Mouse (Mus musculus) limb, embryonic 12.5 days (tissue): ENCODE results near the gene Taf1a. TPM values are rescaled to one million over a fixed set of nuclear protein-coding genes. Genes with fewer than 3 reads are reported as not detected.

ENCODE experiments used
- ATAC-seq: fragments of 200-750 bp; cut with Nextera tagmentation; 2 replicates; pipeline ENCODE4 v1.8.0; 2017; ENCODE audit warnings: low read depth, moderate TSS enrichment; ENCODE audit not compliant: insufficient number of reproducible peaks, insufficient read depth, low FRiP score, low TSS enrichment
- H3K27ac ChIP-seq: fragments of 300-500 bp; sonication (generic); 2 replicates; pipeline ENCODE4 v1.5.1; 2016; ENCODE audit warnings: mild to moderate bottlenecking, moderate library complexity
- H3K27me3 ChIP-seq: fragments of 300-500 bp; sonication (generic); 2 replicates; pipeline ENCODE4 v1.6.1; 2016; ENCODE audit warnings: mild to moderate bottlenecking, moderate library complexity
- H3K36me3 ChIP-seq: fragments of 300-500 bp; sonication (generic); 2 replicates; pipeline ENCODE4 v1.6.1; 2016; ENCODE audit warnings: mild to moderate bottlenecking, moderate library complexity
- H3K4me1 ChIP-seq: fragments of 300-500 bp; sonication (generic); replicated peaks from 2 replicates; pipeline ENCODE4 v1.6.1; 2016
- H3K4me2 ChIP-seq: fragments of 300-500 bp; sonication (generic); 2 replicates; pipeline ENCODE4 v1.6.1; 2016; ENCODE audit warnings: mild to moderate bottlenecking, moderate library complexity
- H3K4me3 ChIP-seq: fragments of 300-500 bp; sonication (generic); replicated peaks from 2 replicates; pipeline ENCODE4 v1.5.1; 2016; ENCODE audit warnings: mild to moderate bottlenecking
- H3K9ac ChIP-seq: fragments of 300-500 bp; sonication (generic); replicated peaks from 2 replicates; pipeline ENCODE4 v1.6.1; 2016; ENCODE audit warnings: mild to moderate bottlenecking, moderate library complexity
- H3K9me3 ChIP-seq: fragments of 300-500 bp; sonication (generic); 2 replicates; pipeline ENCODE4 v1.6.1; 2016; ENCODE audit warnings: mild to moderate bottlenecking, moderate library complexity
- WGBS: fragments of 180-500 bp; shearing (Covaris S2); methylation state at CpG from one replicate; pipeline ENCODE4 v1.1.7; 2016; 5-methylcytosine and 5-hydroxymethylcytosine counted together
- polyA plus RNA-seq: library from polyadenylated mRNA; unstranded; fragments of >200 nt; fragmentation: Nextera tagmentation; extraction: Ambion mirVana; gene quantifications from 2 replicates; pipeline ENCODE4 v1.2.1, GENCODE M21; 2016

The Taf1a gene
- polyA plus RNA-seq, 1 experiment from 2014 or later, result 22.4 TPM

GRCm38 (mm10) chr1:183414081-183414727 is 25.4 kb downstream of the Taf1a start:
- H3K27me3 ChIP-seq, result no peaks in the 10 kb centered on the region
- no peak overlapping the region for H3K27ac ChIP-seq
- H3K36me3 ChIP-seq, result peaks cover 30% of the 10 kb centered on the region
- H3K4me3 ChIP-seq, result no peak overlapping the region
- 0 out of 2 replicates have a peak, but pooled peaks cover 5% of the 10 kb centered on the region for H3K9me3 ChIP-seq
- no peak for ATAC-seq
- H3K9ac ChIP-seq, result no peak overlapping the region
- 92% methylated on average over 15 of the region's 15 CpGs for WGBS
- no peaks in the 10 kb centered on the region for H3K4me1 ChIP-seq
- no peak overlapping the region for H3K4me2 ChIP-seq

DNA sequence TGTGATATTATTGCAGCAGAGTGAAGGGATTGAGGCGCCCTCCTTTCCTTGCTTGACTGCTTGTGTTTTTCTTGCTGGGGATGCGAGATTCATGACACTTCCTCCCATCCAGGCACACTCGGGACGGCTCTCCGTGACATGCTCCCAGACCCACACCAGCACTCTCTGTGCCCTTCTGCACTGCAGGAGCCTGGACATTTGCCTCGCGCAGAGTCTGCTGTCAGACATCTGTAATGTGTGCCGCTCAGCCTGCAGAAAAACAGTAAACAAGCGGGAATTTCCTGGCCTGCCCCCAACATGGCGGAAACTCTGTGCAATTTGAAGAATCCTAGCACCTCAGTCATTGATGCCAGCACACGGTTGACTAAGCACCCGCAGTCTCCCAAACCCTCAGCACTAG is 29.1 kb downstream of the Taf1a start, which contains the start of gene Hhipl2:
Gene Hhipl2, plus strand, starts transcription at position 343 of the 400 bp plus-strand sequence.
- no peak for ATAC-seq
- no peaks in the 10 kb centered on the region for H3K36me3 ChIP-seq
- no peak within 1 kb of the TSS for H3K27ac ChIP-seq
- H3K4me2 ChIP-seq, result no peak within 1 kb of the TSS
- no peak within 1 kb of the TSS for H3K4me3 ChIP-seq
- no peaks in the 10 kb centered on the region for H3K27me3 ChIP-seq
- no peak within 1 kb of the TSS for H3K9ac ChIP-seq
- H3K4me1 ChIP-seq, result no peaks in the 10 kb centered on the region
- 0 out of 2 replicates have a peak, but pooled peaks cover 5% of the 10 kb centered on the region for H3K9me3 ChIP-seq
- WGBS, result 78% methylated on average over 12 of the region's 12 CpGs

DNA sequence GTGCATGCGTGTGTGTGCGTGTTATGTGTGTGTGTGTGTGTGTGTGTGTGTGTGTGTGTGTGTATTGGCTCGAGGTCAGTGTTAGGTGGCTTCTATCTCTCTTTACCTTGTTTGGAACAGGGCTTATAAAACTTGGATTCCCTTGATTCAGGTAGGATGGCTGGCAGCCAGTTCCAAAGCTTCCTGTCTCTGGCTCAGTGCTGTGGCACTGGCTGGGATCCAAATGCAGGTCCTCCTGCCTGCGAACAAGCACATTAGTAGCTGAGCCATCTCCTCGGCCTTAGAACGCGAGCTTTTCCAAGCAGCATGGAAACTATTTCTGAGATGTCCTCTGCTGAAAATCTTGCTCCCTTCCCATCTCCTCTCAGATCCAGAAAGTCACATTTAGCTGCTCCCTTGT is 31.0 kb downstream of the Taf1a start:
- Histone ChIP-seq H3K27ac (no peak overlapping the region), H3K4me3 (no peak overlapping the region), H3K9ac (no peak overlapping the region), H3K4me1 (no peaks in the 10 kb centered on the region), H3K36me3 (no peaks in the 10 kb centered on the region), H3K27me3 (no peaks in the 10 kb centered on the region), H3K9me3 (peaks cover 3% of the 10 kb centered on the region; the same call in 1 of the 2 replicates), H3K4me2 (no peak overlapping the region)
- 90% methylated on average over 7 of the region's 7 CpGs for WGBS
- ATAC-seq, result no peak

DNA sequence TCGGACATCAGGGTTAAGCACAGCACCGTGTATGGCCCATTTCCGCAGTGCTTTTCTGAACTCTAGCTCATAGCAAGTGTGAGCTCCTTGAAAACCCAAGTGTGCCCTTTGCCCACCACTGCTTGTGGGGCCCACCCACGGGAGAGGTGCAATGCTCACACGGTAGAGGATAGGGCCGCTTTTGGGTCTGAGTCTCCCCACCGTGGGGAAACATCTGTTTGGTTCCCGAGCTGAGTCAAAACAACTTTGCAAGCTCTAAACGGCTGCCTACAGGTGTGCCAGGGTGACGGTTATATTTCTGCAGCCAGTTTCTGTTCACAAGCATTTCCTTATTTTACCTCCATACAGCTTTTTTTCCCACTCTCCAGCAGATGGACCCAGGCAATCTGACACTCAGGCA is 31.5 kb downstream of the Taf1a start:
- no peak overlapping the region for H3K9ac ChIP-seq
- no peaks in the 10 kb centered on the region for H3K4me1 ChIP-seq
- H3K4me2 ChIP-seq, result no peak overlapping the region
- no peak for ATAC-seq
- 89% methylated on average over 10 of the region's 10 CpGs for WGBS
- H3K27me3 ChIP-seq, result no peaks in the 10 kb centered on the region
- H3K36me3 ChIP-seq, result no peaks in the 10 kb centered on the region
- H3K4me3 ChIP-seq, result no peak overlapping the region
- no peak overlapping the region for H3K27ac ChIP-seq
- no peaks in the 10 kb centered on the region; the same call in 1 of the 2 replicates for H3K9me3 ChIP-seq

DNA sequence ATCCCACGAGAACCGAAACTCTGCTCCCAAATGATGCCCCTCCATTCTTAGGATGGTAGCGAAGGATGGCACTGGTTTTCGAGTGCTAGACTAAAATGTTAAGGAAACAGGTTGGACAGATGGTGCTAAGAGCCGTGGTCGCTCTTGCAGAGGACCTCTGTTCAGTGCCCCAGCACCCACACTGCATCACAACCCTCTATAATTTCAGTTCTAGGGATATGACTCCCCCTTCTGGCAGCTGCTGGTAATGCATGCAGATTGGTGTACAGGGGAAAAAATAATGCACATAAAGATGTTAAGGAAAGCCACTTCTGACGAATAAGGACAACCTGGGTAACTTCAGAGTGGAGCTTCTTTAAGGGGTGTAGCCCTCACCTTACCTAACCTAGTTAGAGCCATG is 35.3 kb downstream of the Taf1a start:
- Histone ChIP-seq H3K4me1 (no peaks in the 10 kb centered on the region), H3K9ac (no peak overlapping the region), H3K27ac (no peak overlapping the region), H3K4me2 (no peak overlapping the region), H3K9me3 (no peaks in the 10 kb centered on the region; the same call in 1 of the 2 replicates), H3K27me3 (no peaks in the 10 kb centered on the region), H3K36me3 (no peaks in the 10 kb centered on the region), H3K4me3 (no peak overlapping the region)
- WGBS, result 94% methylated on average over 7 of the region's 7 CpGs
- no peak for ATAC-seq

- no peaks in the 10 kb centered on the region for H3K9me3 ChIP-seq
- no peak overlapping the region for H3K4me3 ChIP-seq
- no peak overlapping the region for H3K27ac ChIP-seq
- peaks cover 5% of the 10 kb centered on the region; the same call in 1 of the 2 replicates for H3K4me1 ChIP-seq
- ATAC-seq, result no peak
- H3K4me2 ChIP-seq, result no peak overlapping the region
- H3K36me3 ChIP-seq, result no peaks in the 10 kb centered on the region
- WGBS, result 90% methylated on average over 9 of the region's 9 CpGs
- H3K27me3 ChIP-seq, result no peaks in the 10 kb centered on the region
- no peak overlapping the region for H3K9ac ChIP-seq
Measured at GRCm38 (mm10) chr1:183434918-183435317, 46.1 kb downstream of the Taf1a start.

GRCm38 (mm10) chr1:183439036-183439435 is 50.3 kb downstream of the Taf1a start:
- H3K4me1 ChIP-seq, result peaks cover 10% of the 10 kb centered on the region
- 0 out of 2 replicates have a peak, but pooled peaks cover 6% of the 10 kb centered on the region for H3K9me3 ChIP-seq
- H3K4me2 ChIP-seq, result peak overlapping the region; percentile 37
- WGBS, result 31% methylated on average over 22 of the region's 22 CpGs
- H3K9ac ChIP-seq, result no peak overlapping the region
- no peak for ATAC-seq
- no peak overlapping the region for H3K27ac ChIP-seq
- no peaks in the 10 kb centered on the region for H3K36me3 ChIP-seq
- H3K4me3 ChIP-seq, result no peak overlapping the region
- no peaks in the 10 kb centered on the region for H3K27me3 ChIP-seq

- H3K4me2 ChIP-seq, result peak overlapping the region; percentile 32; the same call in 1 of the 2 replicates
- no peak overlapping the region for H3K4me3 ChIP-seq
- H3K27ac ChIP-seq, result no peak overlapping the region
- 20% methylated on average over 19 of the region's 19 CpGs for WGBS
- H3K36me3 ChIP-seq, result no peaks in the 10 kb centered on the region
- no peak for ATAC-seq
- peaks cover 13% of the 10 kb centered on the region; the same call in 1 of the 2 replicates for H3K9me3 ChIP-seq
- H3K9ac ChIP-seq, result no peak overlapping the region
- peaks cover 10% of the 10 kb centered on the region for H3K4me1 ChIP-seq
- H3K27me3 ChIP-seq, result no peaks in the 10 kb centered on the region
Measured at GRCm38 (mm10) chr1:183442015-183442774, 53.4 kb downstream of the Taf1a start.

DNA sequence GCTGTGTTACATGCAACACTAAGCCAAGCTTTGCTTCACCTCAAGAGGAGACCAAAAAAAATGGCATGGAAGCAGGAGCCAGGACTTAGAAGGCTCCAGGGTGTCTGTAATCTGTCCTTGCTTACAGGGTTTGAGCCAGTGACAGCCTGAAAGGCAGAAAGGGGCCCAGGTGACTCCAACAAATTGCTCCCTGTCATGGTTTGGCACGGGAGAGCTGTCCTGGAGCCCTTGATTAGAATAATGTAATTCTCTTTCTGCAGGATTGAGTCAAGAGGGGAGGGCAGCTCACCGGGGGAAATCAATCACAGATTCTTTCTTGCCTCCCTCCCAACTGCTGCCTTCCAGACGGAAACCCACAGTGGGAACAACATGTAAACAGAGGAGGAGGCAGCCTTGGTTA is 64.3 kb downstream of the Taf1a start:
- Histone ChIP-seq H3K36me3 (no peaks in the 10 kb centered on the region), H3K4me3 (no peak overlapping the region), H3K4me1 (no peaks in the 10 kb centered on the region), H3K27ac (no peak overlapping the region), H3K27me3 (no peaks in the 10 kb centered on the region), H3K9ac (no peak overlapping the region), H3K9me3 (peaks cover 6% of the 10 kb centered on the region; the same call in 1 of the 2 replicates), H3K4me2 (no peak overlapping the region)
- ATAC-seq, result no peak
- WGBS, result 37% methylated on average over 3 of the region's 3 CpGs
